24 mouse cellular contexts compared by ENCODE assay signal in the genomic region with DNA sequence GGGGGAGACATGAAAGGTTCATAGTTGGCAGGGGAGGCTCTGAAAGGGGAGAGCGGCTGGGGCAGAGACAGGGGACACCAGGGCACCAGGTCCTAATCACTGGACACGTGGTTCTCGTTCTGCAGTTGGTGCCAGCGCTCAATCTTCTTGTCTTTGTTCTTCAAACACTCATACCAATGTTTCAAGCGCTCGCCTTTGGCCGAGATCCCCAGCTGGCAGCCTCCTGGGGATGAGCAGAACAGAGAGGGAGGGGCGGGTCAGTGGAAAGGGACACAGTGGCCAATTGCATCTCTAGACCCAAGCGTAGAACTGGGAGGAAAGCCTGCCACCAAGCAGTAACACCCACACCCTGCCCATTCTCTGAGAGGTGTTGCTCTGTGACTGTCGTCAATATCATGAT. TPM values are rescaled to one million over a fixed set of nuclear protein-coding genes. Genes with fewer than 3 reads are reported as not detected.
DNase-seq lines count a peak whose midpoint lies in the region; TF ChIP-seq lines count a peak whose summit lies in the region.
"Had no signal": no experiment of that assay in that cellular context is flagged by ENCODE, and none has a peak within 500 bp of the region (broad histone marks: within the 10 kb centered on the region; RNA-seq: fewer than 3 reads in every experiment).

No protein-coding gene starts in this region.

- H3K36me3 ChIP-seq in thymus, adult 2 months (ENCODE audit: control insufficient read depth, insufficient read depth, low read length) = no peaks in the 10 kb centered on the region
- H3K36me3 ChIP-seq: embryonic facial prominence, embryonic 10.5 days; forebrain, embryonic 15.5 days; limb, embryonic 15.5 days; midbrain, embryonic 12.5 days had no signal

- H3K4me1 ChIP-seq in cortical plate, adult 2 months (ENCODE audit: control insufficient read depth, insufficient read depth, low read length) = no peaks in the 10 kb centered on the region
- no peaks in the 10 kb centered on the region for H3K4me1 ChIP-seq in thymus, adult 2 months (replicated peaks; ENCODE audit: control insufficient read depth, insufficient read depth, low read length)
- H3K4me1 ChIP-seq: forebrain, embryonic 15.5 days; limb, embryonic 15.5 days; midbrain, embryonic 12.5 days had no signal

- H3K27ac ChIP-seq in cortical plate, adult 2 months (ENCODE audit: insufficient read depth, low read length) = 0 out of 2 replicates have a peak overlapping the region, but pooled peaks have one; percentile 5
- no peak overlapping the region for H3K27ac ChIP-seq in thymus, adult 2 months (ENCODE audit: control insufficient read depth, insufficient read depth, low read length)
- H3K27ac ChIP-seq: embryonic facial prominence, embryonic 10.5 days; forebrain, embryonic 15.5 days; gastrocnemius, adult 2 months; limb, embryonic 15.5 days; liver, embryonic 14.5 days; midbrain, embryonic 12.5 days; stomach, postnatal 0 days had no signal

- no peak for TF ChIP-seq POLR2A in cortical plate, adult 2 months (IDR thresholded peaks at IDR 0.05; ENCODE audit: extremely low read depth, insufficient read depth, low read length)
- TF ChIP-seq POLR2A in thymus, adult 2 months (IDR thresholded peaks at IDR 0.05; ENCODE audit: control insufficient read depth, extremely low read depth, insufficient read depth, low read length, poor library complexity) = no peak

- no peak overlapping the region for H3K4me3 ChIP-seq in cortical plate, adult 2 months (ENCODE audit: insufficient read depth, low read length)
- no peak overlapping the region for H3K4me3 ChIP-seq in thymus, adult 2 months (ENCODE audit: control insufficient read depth, insufficient read depth, low read length)
- H3K4me3 ChIP-seq: embryonic facial prominence, embryonic 10.5 days; forebrain, embryonic 15.5 days; gastrocnemius, adult 2 months; limb, embryonic 15.5 days; midbrain, embryonic 12.5 days had no signal

- 79% methylated on average over 10 of the region's 10 CpGs for WGBS in thymus, adult 2 months

- H3K27me3 ChIP-seq in thymus, adult 2 months (ENCODE audit: control insufficient read depth, insufficient read depth, low read length) = no peaks in the 10 kb centered on the region
- H3K27me3 ChIP-seq: forebrain, embryonic 15.5 days; limb, embryonic 15.5 days; midbrain, embryonic 12.5 days had no signal

- TF ChIP-seq CTCF in cortical plate, adult 2 months (IDR thresholded peaks at IDR 0.05; ENCODE audit: extremely low read depth, insufficient read depth, low read length) = no peak
- no peak for TF ChIP-seq CTCF in thymus, adult 2 months (IDR thresholded peaks at IDR 0.05; ENCODE audit: borderline replicate concordance, control insufficient read depth, extremely low read depth, insufficient read depth, low read length, poor library complexity)

- peak; percentile 22 to 24 for DNase-seq in frontal cortex, postnatal 36 days (ENCODE audit: low spot score in 2 of 2)
- no peak for DNase-seq in frontal cortex, postnatal 14 days (ENCODE audit: low spot score in 2 of 2)
- peak; percentile 6 for DNase-seq in retina, adult 2 months (ENCODE audit: low read depth, low spot score)
- no peak for DNase-seq in retina, postnatal 1 day
- peak; percentile 85 for DNase-seq in layer of hippocampus, adult 9-11 months
- no peak for DNase-seq in thymus, adult 2 months
- DNase-seq: adrenal gland, postnatal 14 days; gastrocnemius, adult 2 months; kidney, adult 9 months; kidney, postnatal 14 days; left cerebral cortex, postnatal 4 days; lung, embryonic 14.5 days had no signal

RNA-seq across cellular contexts. Expression of a gene that starts 27.7 kb away (rescaled TPM):
- polyA plus RNA-seq in cortical plate, adult 2 months (2012; rRNA removed) = not detected in 2 replicates
- 0.74 TPM in 2 replicates for polyA plus RNA-seq in thymus, adult 2 months (2012; rRNA removed)
- polyA plus RNA-seq: brain, embryonic 14.5 days; C2C12; embryonic facial prominence, embryonic 10.5 days; forebrain, embryonic 15.5 days; heart, postnatal 0 days; intestine, embryonic 16.5 days; limb, embryonic 15.5 days; liver, embryonic 14.5 days; lung, embryonic 14.5 days; midbrain, embryonic 12.5 days; urinary bladder, adult 2 months had no signal

RNA-seq across cellular contexts. Expression of a gene that starts 34.8 kb away (rescaled TPM):
- polyA plus RNA-seq in cortical plate, adult 2 months (2012; rRNA removed) = 1.8 and 2.2 TPM in 2 replicates
- polyA plus RNA-seq in thymus, adult 2 months (2012; rRNA removed) = 15.7 and 21.1 TPM in 2 replicates

RNA-seq across cellular contexts. Expression of a gene that starts 54.7 kb away (rescaled TPM):
- polyA plus RNA-seq in cortical plate, adult 2 months (2012; rRNA removed) = 0.46 and 0.49 TPM in 2 replicates
- 9.0 and 10.2 TPM in 2 replicates for polyA plus RNA-seq in thymus, adult 2 months (2012; rRNA removed)
- polyA plus RNA-seq: C2C12; embryonic facial prominence, embryonic 10.5 days; lung, embryonic 14.5 days had no signal

Comparison
In these comparisons a context has a peak if more than half of its experiments do, and no peak if none do; other contexts are left out.
1. DNase-seq: peak in frontal cortex, postnatal 36 days (2 of 2), retina, adult 2 months (single experiment) and layer of hippocampus, adult 9-11 months (single experiment); none in frontal cortex, postnatal 14 days (0 of 2), retina, postnatal 1 day (single experiment) and thymus, adult 2 months (single experiment).